Comparison of ENCODE assay signal across 16 mouse cellular contexts in genomic region chr8:95202056-95202570, GRCm38 (mm10). TPM values are rescaled to one million over a fixed set of nuclear protein-coding genes. Genes with fewer than 3 reads are reported as not detected.
A peak's percentile ranks its signal among the peaks of the same experiment; 100 is the strongest.
DNase-seq lines count a peak whose midpoint lies in the region; ATAC-seq and TF ChIP-seq lines count a peak whose summit lies in the region.
"Had no signal": no experiment of that assay in that cellular context is flagged by ENCODE, and none has a peak within 500 bp of the region (broad histone marks: within the 10 kb centered on the region; RNA-seq: fewer than 3 reads in every experiment).

No protein-coding gene starts in this region.

- TF ChIP-seq CTCF in cerebellum, adult 2 months (IDR thresholded peaks at IDR 0.05; ENCODE audit: borderline replicate concordance, insufficient read depth, low read depth, low read length): no peak
- no peak for TF ChIP-seq CTCF in kidney, adult 2 months (conservative IDR thresholded peaks at IDR 0.05; ENCODE audit: insufficient read depth, insufficient read length, low read depth, low read length)

- no peaks in the 10 kb centered on the region for H3K9me3 ChIP-seq in intestine, embryonic 14.5 days (ENCODE audit: control insufficient read depth, low read length)
- H3K9me3 ChIP-seq in embryonic facial prominence, embryonic 10.5 days: no peaks in the 10 kb centered on the region
- H3K9me3 ChIP-seq: lung, embryonic 15.5 days had no signal

- H3K36me3 ChIP-seq in intestine, embryonic 14.5 days (ENCODE audit: control insufficient read depth, insufficient read depth, low read length): no peaks in the 10 kb centered on the region
- H3K36me3 ChIP-seq in kidney, adult 2 months (ENCODE audit: control insufficient read depth, insufficient read depth, low read length): no peaks in the 10 kb centered on the region
- H3K36me3 ChIP-seq in embryonic facial prominence, embryonic 10.5 days (replicated peaks): no peaks in the 10 kb centered on the region
- H3K36me3 ChIP-seq: lung, embryonic 15.5 days had no signal

- no peak for ATAC-seq in intestine, embryonic 14.5 days (replicated peaks; ENCODE audit: low FRiP score, low TSS enrichment, low read depth)
- ATAC-seq: activated CD4-positive, CD25-positive, alpha-beta regulatory T cell, adult 4 months; forebrain, embryonic 16.5 days had no signal

- WGBS in cerebellum, adult 2 months: 58% methylated on average over 8 of the region's 8 CpGs
- WGBS in intestine, embryonic 14.5 days: 67% methylated on average over 8 of the region's 8 CpGs
- WGBS in kidney, adult 2 months: 48% methylated on average over 8 of the region's 8 CpGs
- WGBS in embryonic facial prominence, embryonic 10.5 days: 82% methylated on average over 8 of the region's 8 CpGs

- no peaks in the 10 kb centered on the region for H3K27me3 ChIP-seq in cerebellum, adult 2 months (ENCODE audit: control insufficient read depth, insufficient read depth, low read length)
- H3K27me3 ChIP-seq in intestine, embryonic 14.5 days (replicated peaks; ENCODE audit: control insufficient read depth, insufficient read depth, low read length): no peaks in the 10 kb centered on the region
- no peaks in the 10 kb centered on the region for H3K27me3 ChIP-seq in kidney, adult 2 months (replicated peaks; ENCODE audit: control insufficient read depth, insufficient read depth, low read length)
- H3K27me3 ChIP-seq in embryonic facial prominence, embryonic 10.5 days (replicated peaks; ENCODE audit: low read depth, poor library complexity, severe bottlenecking): no peaks in the 10 kb centered on the region
- H3K27me3 ChIP-seq: lung, embryonic 15.5 days had no signal

- no peaks in the 10 kb centered on the region for H3K4me1 ChIP-seq in cerebellum, adult 2 months (ENCODE audit: control insufficient read depth, insufficient read depth, low read length)
- H3K4me1 ChIP-seq in intestine, embryonic 14.5 days (replicated peaks; ENCODE audit: control insufficient read depth, insufficient read depth, low read length): no peaks in the 10 kb centered on the region
- H3K4me1 ChIP-seq in kidney, adult 2 months (ENCODE audit: control insufficient read depth, insufficient read depth, low read length): peaks cover 7% of the 10 kb centered on the region; the same call in 1 of the 2 replicates
- H3K4me1 ChIP-seq in embryonic facial prominence, embryonic 10.5 days: peaks cover 10% of the 10 kb centered on the region
- H3K4me1 ChIP-seq: lung, embryonic 15.5 days had no signal

- no peak overlapping the region for H3K27ac ChIP-seq in cerebellum, adult 2 months (ENCODE audit: insufficient read depth, low read length)
- H3K27ac ChIP-seq in intestine, embryonic 14.5 days (ENCODE audit: low read depth): no peak overlapping the region; the same call in 1 of the 2 replicates
- peak overlapping the region; percentile 79 for H3K27ac ChIP-seq in kidney, adult 2 months (ENCODE audit: insufficient read depth, low read depth, low read length)
- no peak overlapping the region for H3K27ac ChIP-seq in embryonic facial prominence, embryonic 10.5 days (replicated peaks)
- H3K27ac ChIP-seq: lung, embryonic 15.5 days had no signal

- no peak overlapping the region for H3K4me3 ChIP-seq in cerebellum, adult 2 months (replicated peaks; ENCODE audit: insufficient read depth, low read depth, low read length)
- no peak overlapping the region for H3K4me3 ChIP-seq in intestine, embryonic 14.5 days (ENCODE audit: low read depth, low read length)
- H3K4me3 ChIP-seq in kidney, adult 2 months (ENCODE audit: insufficient read depth, low read depth, low read length): peak overlapping the region; percentile 44
- H3K4me3 ChIP-seq in embryonic facial prominence, embryonic 10.5 days: no peak overlapping the region
- H3K4me3 ChIP-seq: erythroblast, embryonic 14.5 days; lung, embryonic 15.5 days had no signal

- peak overlapping the region; percentile 22 for H3K4me2 ChIP-seq in intestine, embryonic 14.5 days (ENCODE audit: low read length)
- H3K4me2 ChIP-seq: liver, embryonic 11.5 days; lung, embryonic 15.5 days had no signal

- H3K9ac ChIP-seq in intestine, embryonic 14.5 days (ENCODE audit: low read length): no peak overlapping the region
- H3K9ac ChIP-seq: lung, embryonic 15.5 days had no signal

- no peak for TF ChIP-seq POLR2A in cerebellum, adult 2 months (IDR thresholded peaks at IDR 0.05; ENCODE audit: borderline replicate concordance, insufficient read depth, low read length)
- no peak for TF ChIP-seq POLR2A in kidney, adult 2 months (IDR thresholded peaks at IDR 0.05; ENCODE audit: low read depth, low read length)

- DNase-seq in cerebellum, postnatal 25 days: peak; percentile 17 to 48
- no peak for DNase-seq in cerebellum, adult 2 months
- DNase-seq in intestine, embryonic 14.5 days (ENCODE audit: low spot score): no peak
- peak; percentile 63 for DNase-seq in kidney, adult 2 months
- DNase-seq in kidney, postnatal 25 days: peak; percentile 41 to 65
- DNase-seq in right cerebral cortex, adult 18-20 months: no peak
- DNase-seq in lung, postnatal 14 days: no peak
- DNase-seq in embryonic facial prominence, embryonic 10.5 days (ENCODE audit: low spot score): no peak
- DNase-seq: B cell, adult 2 months; midbrain, embryonic 14.5 days; thymus, postnatal 14 days had no signal

RNA-seq across cellular contexts. Expression of gene Kifc3, which starts 0.5 kb away (rescaled TPM):
- 49.9 and 56.8 TPM in 2 replicates for polyA plus RNA-seq in cerebellum, adult 2 months (2012; rRNA removed)
- polyA plus RNA-seq in intestine, embryonic 14.5 days (2014; fragmentation: Nextera tagmentation; extraction: Ambion mirVana): 11.6 and 21.6 TPM in 2 replicates
- 92.3 and 100 TPM in 2 replicates for polyA plus RNA-seq in kidney, adult 2 months (2012; rRNA removed)
- 8.4 and 8.7 TPM in 2 replicates for polyA plus RNA-seq in embryonic facial prominence, embryonic 10.5 days (2016; fragmentation: Nextera tagmentation; extraction: Ambion mirVana)

Comparison
In these comparisons a context has a peak if more than half of its experiments do, and no peak if none do; other contexts are left out.
1. DNase-seq: peak in cerebellum, postnatal 25 days (2 of 2), kidney, adult 2 months (single experiment) and kidney, postnatal 25 days (2 of 2); none in cerebellum, adult 2 months (0 of 2), intestine, embryonic 14.5 days (single experiment), right cerebral cortex, adult 18-20 months (single experiment), lung, postnatal 14 days (single experiment) and embryonic facial prominence, embryonic 10.5 days (single experiment).